Mouse (Mus musculus) ZHBTc4 (cell line): ENCODE measurements around the gene Map3k12.
A peak's percentile ranks its signal among the peaks of the same experiment; 100 is the strongest.

Experiments
- DNase-seq: peaks from one replicate; pipeline ENCODE4 v3.0.0-alpha.2; 2011; ENCODE audit warnings: low read depth, low spot score

Gene Map3k12

GRCm38 (mm10) chr15:102503924-102504782, 12.7 kb downstream of the Map3k12 start:
- DNase-seq, result no peak

GRCm38 (mm10) chr15:102503447-102503846, 13.4 kb downstream of the Map3k12 start, which contains the start of gene Gm10337:
Gene Gm10337 (plus strand): TSS chr15:102503722.
- DNase-seq, result no peak

- DNase-seq, result no peak
Measured at GRCm38 (mm10) chr15:102502254-102502840, 14.5 kb downstream of the Map3k12 start.

DNA sequence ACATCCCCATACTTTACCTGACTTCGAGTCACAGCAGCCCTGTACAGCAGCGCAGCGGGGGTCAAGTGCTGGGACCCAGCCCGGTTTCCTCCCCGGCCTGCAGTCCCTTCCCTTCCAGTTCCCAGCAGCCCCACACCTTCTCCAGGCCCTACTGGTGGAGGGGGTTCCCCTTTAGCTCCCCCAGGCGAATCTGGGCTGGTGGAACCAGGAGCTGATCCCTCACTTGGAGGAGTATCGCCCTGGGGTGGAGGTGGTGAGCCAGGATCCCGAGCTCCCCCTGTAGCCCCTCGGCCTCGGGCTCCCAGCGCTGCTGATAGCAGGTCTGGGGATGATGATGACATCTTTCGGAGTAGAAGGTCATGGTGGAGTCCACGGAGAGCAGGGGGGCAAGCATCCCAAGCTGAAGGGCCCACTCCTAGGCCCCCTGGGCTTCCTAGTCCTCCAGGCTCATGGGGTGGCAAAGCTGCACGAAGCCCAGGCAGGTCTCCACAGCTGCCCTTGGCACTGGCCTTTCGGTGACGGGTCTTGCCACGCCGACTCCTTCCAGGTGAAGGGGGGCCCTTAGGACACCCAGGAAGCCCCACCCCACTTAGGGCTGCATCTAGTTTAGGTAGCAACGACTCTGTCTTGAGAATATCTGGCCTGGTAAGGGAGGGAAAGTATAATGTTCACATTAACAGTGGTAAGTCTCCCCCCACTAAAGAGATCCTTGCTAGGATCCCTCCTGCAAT, 15.6 kb downstream of the Map3k12 start:
- no peak for DNase-seq

DNA sequence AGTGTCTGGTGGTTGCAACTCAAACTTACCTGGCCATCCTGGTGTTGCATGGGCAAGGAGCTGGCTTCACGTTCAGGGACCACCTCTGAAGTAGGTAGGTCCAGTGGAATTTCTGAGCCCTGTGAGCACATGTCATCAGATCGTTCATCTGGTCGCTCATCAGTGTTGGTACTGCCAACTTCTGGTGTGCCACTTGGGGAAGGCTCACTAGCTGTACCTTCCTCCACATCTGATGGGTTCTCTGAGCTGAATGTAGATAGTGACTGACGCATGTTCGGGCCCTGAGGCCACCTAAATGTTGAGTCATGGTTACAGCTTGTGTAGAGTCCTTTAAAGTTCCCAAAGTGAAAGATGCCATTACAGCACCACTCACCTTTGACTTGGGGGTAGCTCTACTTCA, 16.4 kb downstream of the Map3k12 start:
- DNase-seq, result no peak

DNA sequence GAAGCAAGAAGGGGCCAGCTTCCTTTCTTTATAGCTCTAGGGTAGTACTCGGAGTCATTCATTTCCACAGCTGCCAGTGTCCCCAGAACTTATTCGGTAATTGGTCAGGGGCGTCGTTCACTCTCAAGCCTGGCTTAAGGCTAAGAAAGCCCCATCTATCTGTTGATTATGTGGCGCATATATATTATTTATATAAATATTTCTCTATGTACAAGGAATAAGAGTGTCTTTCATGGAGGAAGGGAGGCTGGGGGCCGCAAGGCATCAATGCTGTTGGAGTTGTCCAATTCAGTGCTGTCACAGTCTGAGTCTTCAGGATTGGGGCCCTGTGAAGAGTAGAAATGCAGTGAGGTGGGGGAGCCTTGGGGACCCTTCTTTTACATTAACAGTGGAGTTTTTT, 17.0 kb downstream of the Map3k12 start:
- DNase-seq, result no peak

DNA sequence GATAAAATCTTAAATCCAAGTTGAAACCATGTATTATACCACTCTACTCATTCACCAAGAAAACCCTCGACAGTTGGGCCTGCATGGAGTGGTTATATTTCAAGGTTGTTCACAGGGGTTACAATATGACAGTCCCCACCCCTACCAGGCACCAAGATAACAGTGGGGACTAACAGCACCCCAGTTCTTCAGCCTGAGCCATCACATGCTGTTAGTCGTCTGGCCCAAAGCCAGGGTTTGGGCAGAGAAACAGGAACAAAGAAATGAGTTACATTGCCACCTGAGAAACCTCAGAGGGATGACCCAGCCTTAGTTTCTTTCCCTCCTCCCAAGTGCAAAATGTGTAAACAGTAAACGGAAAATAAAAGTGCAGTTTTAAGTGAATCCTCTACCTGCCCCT, 17.5 kb downstream of the Map3k12 start:
- no peak for DNase-seq

- DNase-seq, result no peak
Measured at GRCm38 (mm10) chr15:102498322-102498721, 18.5 kb downstream of the Map3k12 start.

DNA sequence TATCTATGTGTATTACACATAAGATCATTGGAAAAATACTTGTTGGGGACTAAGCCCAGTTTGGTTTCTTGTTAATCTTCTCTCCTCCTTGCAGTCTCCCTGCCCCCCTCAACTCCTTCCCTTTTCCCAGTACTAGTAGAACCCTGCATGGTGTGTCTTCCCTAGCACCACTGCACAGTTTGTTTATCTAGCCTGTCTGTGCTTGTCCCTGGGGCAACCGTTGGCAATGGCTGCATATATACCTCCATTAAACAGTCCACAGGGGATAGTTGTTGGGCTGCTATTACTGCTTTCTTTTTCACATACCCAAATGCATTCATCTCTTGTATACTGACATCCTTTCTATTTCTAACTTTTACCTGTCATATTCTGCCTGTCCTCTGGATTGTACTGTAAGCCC, 29.2 kb downstream of the Map3k12 start:
- no peak for DNase-seq

DNA sequence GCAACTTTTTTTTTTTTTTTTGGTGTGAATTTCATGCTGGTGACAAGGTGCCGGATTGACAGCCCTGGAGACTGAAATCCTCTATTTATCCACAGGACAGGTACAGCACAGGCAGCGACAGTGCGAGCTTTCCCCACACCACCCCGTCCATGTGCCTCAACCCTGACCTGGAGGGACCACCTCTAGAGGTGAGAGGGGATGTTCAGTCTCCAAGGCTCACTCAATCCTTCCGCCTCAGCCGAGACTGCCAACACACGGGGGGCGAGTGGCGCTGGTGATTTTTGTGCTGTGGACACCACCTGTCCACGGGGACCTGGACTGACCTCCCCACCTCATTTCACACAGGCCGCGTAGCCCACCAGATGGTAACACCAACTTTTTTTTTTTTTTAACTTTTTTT, 31.0 kb downstream of the Map3k12 start:
- no peak for DNase-seq

- DNase-seq, result no peak
Measured at GRCm38 (mm10) chr15:102483136-102483535, 33.7 kb downstream of the Map3k12 start.

- DNase-seq, result no peak
Measured at GRCm38 (mm10) chr15:102474520-102474919, 42.3 kb downstream of the Map3k12 start.

DNA sequence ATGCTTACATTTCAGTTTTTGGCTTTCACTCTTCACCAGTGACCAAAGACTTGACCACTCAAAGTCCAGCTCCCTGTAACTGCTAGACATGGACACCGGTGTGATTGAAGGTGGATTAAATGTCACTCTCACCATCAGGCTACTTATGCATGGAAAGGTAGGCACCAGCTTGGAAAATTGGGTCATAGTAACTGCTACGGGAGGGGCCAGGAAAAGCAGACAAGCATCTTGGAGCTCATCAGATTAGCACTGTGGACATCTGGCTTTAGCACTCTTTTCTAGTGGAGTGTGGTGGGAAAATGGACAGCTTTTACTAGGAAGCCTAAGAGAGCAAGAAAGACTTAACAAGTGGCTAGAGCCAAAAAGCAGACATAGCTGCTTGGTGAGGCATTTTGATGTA, 43.6 kb downstream of the Map3k12 start:
- DNase-seq, result no peak

GRCm38 (mm10) chr15:102471727-102472126, 45.1 kb downstream of the Map3k12 start:
- no peak for DNase-seq

DNA sequence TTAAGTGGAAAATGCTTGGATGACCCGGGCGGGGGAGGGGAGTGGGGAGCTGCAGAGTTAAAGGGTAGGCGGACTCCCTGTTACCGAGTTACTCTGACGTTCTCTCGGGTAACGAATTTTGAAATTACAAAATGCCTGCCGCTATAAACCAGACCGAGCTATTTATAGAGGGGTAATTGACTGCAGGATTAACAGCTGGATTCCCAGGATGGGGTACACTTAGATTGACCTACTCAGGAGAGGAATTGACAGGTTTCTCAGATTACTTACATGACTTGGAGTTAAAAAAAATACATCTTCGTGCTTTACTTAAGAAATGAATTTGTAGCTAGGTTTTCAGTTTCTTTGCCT, 45.6 kb downstream of the Map3k12 start:
- DNase-seq, result no peak

DNA sequence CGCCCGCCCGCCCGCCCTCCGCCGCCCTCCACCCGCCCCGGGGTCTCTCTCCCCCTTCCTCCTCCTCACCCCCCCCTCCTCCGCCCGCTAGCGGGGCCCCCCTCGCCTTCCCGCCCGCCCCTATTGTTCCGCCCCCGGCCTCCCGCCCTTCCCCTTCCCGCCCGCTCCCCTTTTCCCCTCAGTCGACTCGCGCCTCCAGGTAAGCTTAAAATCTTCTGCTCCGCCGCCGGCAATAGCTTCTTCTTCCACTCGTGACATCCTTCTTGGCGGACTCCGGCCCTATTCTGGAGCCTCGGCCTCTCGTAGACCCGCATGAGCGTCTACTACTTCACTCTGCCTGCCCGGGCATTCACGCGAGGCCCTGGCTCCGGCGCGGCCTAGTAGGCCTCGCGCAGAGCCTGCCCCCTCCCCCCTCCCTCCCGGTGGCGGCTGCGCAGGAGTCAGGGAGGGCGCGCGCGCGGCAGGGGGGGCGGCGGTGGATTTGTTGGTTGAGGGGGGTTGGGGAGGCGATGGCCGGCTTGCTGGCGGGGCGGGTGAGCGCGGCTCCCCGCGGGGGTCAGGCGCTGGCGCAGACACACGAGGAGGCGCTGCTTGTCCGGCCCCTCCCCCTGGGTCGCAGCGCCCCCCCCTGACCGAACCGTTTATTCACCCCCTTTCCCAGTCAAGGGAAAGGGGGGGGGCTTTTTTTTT, 46.1 kb downstream of the Map3k12 start:
- DNase-seq, result peak; percentile 91

- peak; percentile 99 for DNase-seq
Measured at GRCm38 (mm10) chr15:102470183-102470604, 46.7 kb downstream of the Map3k12 start, which contains the start of gene Pcbp2. Gene Pcbp2 (plus strand): TSS chr15:102470539.

DNA sequence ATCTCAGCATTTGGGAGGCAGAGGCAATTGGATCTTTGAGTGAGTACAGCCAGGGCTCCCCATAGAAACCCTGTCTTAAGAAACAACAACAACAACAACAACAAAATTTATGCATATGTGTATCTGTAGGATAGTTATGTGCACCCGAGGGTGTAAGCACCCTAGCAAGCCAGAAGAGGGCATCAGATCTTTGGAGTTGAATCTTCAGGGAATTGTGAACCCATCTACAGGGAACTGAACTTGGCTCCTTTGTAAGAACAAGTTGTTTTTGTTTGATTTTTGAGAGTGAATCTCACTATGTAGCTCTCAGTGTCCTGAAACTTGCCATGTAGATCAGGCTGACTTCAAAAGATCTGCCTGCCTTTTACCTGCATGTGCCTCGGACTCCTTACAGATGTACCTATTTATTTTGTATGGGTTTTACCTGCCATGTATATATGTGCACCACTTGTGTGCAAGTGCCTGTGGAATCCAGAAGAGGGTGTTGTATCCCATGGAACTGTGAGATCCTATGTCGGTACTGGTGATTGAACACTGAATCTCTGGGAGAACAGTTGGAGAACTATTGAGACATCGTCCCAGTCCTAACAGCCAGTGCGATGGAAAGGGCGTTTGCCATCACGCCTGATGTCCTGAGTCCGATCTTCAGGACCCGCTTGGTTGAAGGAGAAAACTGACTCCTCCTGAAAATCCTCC, 48.0 kb downstream of the Map3k12 start:
- DNase-seq, result peak; percentile 65

DNA sequence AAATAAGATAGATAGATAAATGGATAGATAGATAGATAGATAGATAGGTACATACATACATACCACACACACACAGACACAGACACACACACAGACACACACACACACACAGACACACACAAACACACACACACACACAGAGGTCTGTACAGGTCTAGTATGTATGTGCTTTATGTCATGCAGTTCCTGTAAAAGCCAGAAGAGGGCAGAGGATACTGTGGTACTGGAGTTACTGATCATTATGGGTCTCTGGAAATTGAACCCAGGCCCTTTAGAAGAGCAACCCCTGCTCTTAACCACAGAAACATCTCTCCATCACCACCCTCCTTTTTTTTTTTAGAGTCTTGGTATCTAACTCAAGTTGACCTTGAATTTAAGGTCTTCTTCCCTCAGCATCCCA, 53.2 kb downstream of the Map3k12 start:
- peak; percentile 79 for DNase-seq

DNA sequence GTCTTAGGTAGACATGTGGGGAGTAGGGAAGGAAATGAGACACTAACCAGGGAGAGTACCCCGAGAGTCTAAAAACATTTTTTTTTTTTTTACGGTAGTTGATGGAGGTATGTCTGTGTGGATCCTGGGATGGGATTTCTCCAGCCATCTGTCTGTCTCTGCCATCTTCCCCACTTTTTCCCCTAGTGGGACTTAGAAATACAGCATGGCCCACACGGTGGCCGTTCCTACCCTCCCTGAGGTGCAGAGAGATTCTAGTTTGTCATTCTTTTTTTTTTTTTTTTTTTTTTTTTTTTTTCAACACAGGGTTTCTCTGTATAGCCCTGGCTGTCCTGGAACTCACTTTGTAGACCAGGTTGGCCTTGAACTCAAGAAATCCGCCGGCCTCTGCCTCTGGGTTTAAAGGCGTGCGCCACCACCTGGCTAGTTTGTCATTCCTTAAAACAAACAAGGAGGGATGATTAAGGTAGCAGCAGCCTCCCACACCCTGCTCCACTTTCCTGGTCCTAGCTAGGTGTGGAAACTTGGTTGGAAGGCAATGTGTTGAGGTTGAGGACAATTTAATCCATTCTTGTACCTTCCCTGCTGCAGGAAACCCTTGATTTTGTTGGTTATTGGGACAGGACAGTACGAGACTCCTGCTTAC, 55.3 kb downstream of the Map3k12 start:
- peak; percentile 64 for DNase-seq

GRCm38 (mm10) chr15:102460971-102461370, 55.9 kb downstream of the Map3k12 start:
- DNase-seq, result peak; percentile 70
